Mouse (Mus musculus) telencephalon, adult 2 months (tissue): ENCODE data around the gene Opcml.

Source experiments
- DNase-seq: peaks from one replicate; pipeline ENCODE4 v3.0.0-alpha.2; 2011; ENCODE audit warnings: low read depth, low spot score

Opcml gene

DNA sequence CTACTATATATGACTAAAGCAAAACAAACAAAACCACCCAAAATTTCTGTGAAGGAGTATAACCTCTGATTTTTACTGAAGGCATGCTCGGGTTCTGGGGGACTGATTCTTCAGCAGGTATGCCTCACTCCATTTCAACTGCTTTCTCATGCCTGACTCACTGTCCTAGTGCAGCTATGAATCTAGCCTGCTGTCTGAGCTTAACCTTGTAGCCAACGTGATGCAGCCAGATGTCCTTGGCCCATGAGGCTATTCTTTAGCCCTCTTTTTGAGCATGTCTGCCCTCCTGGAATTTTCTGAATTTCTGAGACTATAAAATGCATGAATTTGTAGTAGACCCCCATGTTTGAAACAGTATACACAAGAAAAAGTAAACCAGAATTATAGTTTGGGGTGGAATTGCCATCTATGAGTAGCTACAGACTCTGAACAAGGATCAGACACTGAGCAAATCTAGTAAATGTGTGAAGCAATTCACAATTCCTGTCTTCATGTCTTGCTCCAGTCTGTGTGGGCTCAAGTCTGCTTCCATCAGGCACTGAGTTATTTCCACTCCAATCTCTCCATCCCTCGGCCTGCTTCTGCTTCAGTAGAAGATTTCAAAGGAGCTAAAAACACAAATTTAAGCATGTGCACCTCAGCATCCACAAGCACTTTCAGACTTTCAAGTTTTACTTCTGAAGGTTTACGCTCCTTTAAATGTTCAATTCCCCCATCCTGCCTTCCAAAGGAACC, 528.6 kb downstream of the Opcml start:
- no peak for DNase-seq

DNA sequence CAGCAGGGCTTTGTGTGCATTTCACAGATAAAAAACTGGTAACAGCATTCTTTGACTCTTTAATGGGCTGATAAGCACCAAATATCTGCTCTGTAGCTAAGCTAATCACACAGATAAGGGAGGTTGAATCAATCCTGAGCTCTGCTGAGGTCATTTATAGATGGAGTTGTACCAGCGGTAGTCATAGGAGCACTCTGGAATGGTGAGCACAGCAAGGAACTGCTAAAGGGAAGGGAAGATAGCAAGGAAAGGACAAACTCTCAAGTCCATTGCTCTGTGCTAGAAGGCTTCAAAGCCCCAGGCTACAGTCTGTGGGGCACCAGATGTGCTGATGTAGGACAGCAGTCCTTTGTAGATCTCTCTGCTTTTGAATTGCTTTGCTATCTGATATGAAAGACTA, 529.2 kb downstream of the Opcml start:
- DNase-seq, result no peak

DNA sequence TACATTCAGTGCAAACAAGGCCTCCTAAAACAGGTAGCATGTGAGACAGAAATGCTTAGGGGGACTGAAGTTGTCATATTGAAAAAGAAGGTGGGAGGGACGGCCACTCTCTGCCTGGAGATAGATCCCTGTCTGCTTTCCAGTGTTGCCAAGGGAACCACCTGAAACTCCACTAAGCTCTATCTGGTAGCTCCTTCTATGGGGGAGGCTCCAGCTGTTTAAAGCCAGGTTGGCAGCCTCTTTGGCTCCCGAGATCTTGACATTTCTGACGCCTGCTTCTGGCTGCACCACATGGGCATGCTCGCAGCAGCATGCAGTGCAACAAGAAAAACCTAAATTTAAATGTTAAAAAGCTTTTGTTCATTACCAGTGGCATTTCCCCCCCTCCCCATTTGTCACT, 537.4 kb downstream of the Opcml start:
- DNase-seq, result peak; percentile 51

DNA sequence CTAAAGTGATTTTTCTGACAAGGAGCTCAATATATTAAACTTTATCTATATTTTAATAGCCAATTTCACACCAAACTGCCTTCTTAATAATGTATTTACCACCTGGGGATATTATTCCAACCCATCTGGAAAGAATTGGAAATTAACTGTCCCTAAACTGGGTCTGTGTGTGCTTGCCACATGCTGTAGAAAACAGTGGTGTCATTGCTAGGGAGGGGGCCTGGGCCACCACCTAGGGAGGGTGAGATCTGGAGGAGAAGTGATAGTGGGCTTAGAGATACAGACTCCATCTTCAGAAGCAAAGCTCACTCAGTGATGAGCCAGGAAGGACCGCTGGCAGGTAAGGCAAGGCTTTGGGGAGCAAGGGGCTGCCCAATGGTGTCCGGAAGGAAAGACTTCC, 537.9 kb downstream of the Opcml start:
- DNase-seq, result no peak

DNA sequence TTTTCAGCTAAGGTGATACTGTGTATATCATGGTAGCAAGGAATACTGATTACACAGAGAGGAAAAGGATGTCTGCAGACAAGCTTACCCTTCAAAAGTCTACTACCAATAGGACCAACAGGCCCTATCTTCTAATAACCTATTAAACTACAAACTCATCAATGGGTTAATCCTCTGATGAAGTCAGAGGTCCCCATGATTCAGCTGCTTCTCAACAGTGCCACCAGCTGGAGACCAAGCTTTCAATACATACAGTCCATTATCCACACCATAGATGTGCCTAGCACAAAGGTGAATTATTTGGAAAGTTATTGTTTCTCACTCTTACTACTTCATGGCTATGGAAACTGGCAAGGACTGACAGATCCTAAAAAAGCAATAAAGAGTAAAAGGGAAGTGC, 538.9 kb downstream of the Opcml start:
- DNase-seq, result no peak

DNA sequence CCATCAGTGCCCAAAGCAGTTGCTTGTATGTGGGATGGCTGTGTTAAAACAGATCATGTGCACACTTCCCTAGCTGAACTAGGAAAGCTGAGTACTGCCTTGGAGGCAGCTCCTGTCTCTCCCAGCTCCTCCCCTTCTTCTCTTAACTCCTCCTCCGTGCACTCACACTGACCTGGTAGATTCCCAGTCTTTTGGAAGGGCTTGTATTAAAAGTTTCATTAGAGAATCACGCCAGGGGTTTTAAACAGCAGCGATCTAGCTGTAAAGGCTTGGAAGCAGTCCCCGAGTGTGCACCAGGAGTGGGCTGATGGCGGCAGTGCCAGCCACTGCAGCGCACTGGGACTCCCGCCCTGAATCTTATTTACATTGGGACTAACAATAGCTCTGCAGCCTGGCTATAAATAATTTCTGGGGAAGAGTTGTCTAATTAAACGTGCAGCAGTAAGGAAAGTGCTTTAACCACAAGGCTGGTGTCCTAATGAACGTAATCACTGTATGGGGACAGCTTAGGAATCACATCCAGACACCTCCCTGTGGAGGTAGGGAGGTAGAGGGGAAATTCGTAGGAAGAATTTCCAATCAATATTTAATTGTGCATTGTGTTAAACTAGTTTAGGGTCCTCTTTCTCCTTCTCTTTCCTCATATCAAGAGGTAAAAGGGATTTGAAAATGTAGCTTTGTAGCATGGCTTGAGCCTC, 546.1 kb downstream of the Opcml start:
- DNase-seq, result peak; percentile 69

DNA sequence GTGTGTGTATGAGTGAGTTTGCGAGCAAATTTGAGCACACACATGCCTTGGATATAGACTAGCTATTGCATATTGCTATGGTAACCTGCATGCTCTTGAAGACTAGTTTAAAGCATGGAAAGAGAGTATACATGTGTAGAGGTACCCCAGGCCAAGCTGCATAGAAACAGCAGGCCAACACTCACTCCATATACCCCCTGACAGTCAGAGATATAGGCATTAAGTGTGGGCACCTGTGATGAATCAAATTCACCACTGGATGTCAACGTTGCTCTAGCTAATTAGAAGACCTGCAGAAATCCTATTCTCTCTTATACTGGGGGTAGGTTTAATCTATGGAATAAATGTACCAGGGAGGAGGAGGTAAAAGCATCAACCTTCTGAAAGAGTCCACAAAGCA, 547.3 kb downstream of the Opcml start:
- DNase-seq, result no peak

DNA sequence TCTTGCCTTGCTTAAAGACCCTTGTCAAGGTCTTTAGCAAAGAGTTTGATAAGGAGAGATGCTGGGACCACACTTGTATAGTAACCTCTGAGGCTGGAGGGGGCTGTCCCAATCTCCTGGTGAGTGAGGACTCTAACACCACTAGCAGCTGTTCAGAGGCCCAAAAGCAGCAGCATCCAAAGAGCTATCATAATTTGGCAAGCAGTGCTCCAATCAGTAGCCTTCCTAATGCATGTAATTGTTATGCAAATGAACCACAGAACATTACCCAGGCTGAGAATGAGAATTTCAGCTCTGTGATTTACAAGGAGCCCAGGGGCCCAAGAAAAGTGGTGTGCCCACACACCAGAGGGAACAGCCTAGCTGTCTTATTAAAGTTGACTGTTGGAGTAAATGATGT, 564.4 kb downstream of the Opcml start:
- no peak for DNase-seq

DNA sequence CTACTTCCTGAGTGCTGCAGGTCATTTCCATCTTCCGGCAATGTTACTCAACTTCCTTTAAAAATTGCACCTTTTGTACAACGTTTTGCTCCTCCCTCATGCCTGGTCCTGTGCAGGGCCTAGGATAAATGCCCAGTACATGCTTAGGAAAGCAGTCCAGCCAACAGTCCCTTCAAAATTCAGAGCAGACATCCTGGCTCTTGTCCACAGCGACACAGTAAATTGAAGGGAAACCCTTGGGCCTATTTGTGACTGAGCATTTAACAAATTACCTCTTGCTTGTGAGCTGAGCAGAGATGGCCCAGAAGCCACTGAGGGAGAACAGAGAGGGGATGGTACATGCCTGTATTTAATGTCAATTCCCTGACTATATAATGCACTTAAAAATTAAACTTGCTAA, 567.4 kb downstream of the Opcml start:
- DNase-seq, result no peak

DNA sequence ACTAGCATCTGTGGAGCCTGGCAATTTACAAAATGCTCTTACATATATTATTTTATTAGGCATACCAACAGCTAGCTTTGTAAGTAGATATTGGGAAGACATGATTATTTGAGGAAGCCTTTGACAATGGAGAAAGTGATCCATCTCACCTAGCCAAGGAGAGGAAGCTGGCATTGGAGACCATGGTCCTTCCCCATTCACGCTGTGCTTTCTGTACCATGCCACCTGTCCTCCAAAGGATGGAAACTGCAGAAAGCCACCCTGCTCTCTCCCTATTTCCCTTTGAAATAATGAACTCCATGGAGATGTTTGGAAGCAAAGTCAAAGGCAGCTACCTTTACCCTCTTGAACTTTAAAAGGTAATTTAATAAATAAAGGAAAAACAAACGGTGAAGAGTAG, 570.1 kb downstream of the Opcml start:
- DNase-seq, result no peak

DNA sequence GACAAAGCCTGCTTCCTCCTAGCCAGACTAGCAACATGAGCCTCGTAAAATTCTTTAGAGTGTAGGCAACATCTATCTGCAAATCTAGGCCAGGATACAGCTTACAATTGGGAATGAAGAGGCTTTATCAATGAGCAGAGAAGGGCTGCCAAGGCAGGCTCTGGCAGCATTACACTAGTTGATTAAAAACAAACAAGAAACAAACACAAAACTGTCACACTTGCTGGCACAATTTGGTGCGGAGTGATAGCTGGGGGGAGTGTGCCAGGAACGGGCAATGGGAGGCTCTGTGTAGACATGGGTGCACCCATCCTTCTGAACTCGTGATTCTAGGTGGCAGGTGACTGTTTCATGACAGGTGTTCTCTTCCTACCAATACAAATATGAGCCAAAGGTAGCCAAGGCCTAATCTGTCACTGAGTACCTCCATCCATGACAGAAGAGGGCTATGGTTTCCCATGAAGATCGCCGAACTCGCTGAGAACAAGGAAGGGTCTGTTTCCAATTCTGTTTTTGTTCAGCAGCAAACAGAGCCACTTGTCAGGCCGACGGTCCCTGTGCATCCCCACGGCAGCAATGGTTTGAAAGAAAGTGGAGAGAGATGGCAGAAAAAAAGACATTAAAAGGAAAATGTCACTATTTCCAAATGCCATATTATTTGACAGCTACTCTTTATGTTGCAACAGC, 574.0 kb downstream of the Opcml start:
- peak; percentile 60 for DNase-seq

DNA sequence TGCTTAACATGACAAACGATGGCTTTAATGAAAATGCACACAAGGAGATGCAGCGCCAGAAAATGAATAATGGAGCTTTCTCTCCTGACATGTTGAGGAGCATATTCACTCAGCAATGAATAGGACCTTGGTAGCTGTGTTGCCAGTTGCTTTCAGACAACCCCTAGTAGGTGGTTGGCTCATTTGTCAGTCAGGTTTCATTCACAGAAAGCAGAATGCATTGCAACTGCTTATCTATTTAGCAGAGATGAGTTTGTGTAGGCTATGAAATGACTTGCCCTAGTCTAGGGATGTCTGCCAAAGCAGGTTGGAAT, 574.5 kb downstream of the Opcml start:
- DNase-seq, result no peak

DNA sequence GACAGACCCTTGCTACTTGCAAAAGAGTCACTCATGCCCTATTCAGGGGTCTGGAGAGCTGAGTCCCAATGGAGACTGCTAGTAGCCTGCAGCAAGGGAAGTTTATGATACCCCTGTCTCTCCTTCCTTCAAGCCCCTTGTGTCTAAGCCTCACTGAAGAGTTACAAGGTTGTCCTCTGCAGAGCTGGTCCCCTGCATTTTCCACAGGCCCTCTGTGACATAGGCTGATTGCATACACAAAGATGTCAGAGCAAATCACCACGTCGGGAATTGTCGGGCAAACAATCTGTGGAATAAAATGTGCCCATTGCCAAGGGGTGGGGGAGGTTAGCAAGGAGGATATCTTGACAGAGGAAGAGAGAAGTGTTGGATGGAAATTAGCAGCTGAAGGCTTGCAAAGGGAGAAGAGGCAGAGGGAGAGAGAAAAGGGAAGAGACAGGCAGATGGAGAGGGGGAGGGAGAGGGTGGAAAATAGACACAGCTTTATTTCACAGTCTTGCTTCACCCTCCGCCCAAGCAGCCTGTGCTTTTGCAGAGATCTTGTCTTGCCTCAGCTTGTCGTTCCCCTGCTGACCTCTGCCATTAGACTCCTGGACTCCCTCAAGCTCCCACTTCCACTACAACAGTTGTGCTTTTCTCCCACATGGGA, 596.1 kb downstream of the Opcml start:
- peak; percentile 94 for DNase-seq

DNA sequence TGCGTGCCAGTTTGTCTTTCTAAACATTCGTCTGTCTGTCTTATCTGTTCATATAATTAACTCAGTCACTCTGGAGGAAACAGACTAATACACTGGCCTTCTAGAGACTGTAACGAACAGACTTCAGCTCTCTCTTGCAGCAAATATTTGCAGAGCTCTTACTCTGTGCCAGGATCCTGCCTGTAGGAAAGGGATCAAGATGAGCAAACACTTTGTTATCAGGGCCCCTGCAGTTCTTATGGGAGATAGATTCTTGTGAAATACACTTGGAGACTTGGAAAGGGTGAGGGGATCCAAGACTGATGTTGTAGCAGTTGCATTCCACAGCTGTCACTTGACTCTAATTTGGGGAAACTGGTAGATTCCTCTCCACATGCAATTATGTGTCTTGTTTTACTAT, 604.6 kb downstream of the Opcml start:
- no peak for DNase-seq

DNA sequence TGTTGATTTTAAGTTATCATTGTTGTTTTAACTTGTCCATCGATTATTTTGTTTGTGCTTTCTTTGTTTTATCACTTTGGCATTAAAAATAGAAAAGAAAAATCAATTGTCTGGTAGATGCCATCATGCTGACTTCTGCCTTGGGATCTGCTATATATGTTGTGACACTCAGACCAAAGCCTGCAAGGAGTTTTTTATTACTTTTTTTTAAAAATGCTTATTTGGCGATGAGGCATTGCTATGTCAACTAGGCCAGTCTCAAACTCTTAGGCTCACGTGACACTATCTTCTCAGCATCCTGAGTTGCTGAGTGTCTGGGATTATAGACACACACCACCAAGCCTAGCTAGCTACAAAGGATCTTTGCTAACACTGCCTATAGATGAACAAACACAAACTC, 605.1 kb downstream of the Opcml start:
- no peak for DNase-seq

DNA sequence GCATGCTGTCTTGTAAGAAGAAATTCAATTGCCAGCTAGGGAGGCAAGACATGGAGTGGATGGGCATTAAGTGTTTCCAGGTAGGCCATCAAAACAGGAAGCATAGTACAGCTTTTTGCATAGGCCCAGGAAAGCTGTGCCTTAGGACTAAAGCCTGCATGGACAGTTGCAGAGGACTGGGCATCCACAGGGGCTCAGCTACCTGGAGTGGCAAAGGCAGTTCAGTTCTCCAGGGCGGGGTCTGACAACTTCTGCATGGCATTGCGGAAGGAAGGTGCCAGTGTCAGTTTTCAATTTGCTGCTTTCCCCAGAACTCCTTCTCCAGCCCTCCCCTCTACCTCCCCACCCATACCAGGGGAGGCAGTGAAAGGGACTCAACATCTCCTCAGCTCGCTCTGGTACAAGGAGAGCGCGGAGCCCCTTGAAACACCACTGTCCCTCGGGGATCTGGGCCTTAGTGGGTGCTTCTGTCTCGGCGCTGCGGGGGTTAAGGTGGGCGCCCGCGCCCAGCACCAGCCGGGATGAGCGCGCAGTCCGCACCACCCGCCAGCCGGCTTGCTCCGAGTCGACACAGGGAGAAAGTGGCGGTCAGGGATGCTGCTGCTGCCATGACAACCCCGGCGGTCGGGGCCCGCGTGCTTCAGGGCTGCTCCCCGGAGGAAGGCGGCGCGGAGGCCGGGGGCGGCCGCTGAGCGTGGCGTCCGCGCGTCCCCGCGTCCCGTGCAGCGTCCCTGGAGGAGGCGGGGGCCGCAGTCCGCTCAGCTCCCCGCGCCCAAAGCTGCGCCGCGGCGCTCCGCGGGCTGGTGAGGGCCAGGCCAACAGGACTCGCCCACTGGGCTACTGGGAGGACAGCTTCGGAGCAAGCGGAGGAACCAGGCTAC, 612.4 kb downstream of the Opcml start:
- DNase-seq, result no peak

DNA sequence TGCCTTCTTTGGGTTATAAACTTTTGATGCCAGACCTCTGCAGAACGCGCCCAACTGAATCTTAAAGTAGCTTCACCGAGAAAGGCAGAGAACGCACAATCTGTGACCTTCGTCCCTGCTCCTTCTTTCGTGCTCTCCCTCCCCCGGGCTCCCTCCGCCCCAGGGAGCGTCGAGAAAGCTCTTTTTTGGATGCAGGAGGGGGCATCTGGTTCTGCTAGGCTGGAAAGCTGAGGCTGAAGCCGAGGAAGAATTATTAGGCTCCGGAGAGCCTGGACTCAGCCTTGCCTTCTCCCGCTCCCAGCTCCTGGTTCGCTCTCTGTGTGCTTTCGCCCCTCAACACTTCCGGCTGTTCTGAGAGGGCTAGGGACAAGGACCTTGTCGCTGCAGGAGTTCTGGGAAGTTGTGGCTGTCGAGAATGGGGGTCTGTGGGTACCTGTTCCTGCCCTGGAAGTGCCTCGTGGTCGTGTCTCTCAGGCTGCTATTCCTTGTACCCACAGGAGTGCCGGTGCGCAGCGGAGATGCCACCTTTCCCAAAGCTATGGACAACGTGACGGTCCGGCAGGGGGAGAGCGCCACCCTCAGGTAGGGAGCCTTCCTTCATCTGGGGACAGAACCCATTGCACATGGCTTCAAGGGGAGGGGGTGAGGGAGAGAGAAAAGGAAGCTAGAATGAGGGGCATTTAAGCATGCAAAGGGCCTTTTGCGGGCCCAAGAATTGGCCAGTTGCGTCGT, 613.4 kb downstream of the Opcml start:
- DNase-seq, result peak; percentile 68

DNA sequence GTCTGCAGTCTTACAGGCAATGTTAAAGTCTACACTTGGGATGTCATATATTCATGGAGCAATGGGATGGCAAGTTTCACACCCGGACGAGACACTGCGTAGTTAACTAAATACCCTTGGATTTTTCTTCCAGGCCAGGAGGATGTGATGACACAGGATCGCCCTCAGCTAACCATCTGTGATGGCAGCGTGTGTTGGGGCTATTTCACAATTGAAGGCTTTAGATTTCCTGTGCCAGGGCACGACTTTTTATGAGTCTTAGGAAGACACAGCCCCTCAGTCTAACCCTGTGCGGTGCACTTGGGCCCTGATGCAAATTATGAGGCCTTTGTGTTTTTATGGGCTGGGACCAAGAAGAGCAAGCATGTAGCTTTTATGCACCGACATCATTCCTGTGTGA, 614.0 kb downstream of the Opcml start:
- no peak for DNase-seq

DNA sequence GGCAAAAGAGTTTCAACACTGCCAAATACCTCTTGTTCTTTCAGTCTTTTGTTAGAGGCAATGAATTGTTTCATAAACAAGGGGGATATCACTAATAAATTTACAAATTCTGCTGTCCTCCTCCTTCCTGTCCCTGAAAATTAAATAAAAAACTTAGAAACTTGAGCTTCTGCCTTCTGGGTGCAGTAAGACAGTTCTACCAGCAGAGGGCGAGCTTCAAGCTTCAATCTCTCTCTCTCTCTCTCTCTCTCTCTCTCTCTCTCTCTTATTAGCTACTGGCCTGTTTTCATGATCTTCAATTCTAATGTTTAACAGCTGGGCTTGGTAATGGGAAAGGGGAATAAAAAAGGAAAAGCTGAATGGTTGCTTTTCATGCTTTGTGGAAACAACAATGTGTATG, 615.2 kb downstream of the Opcml start:
- peak; percentile 62 for DNase-seq

DNA sequence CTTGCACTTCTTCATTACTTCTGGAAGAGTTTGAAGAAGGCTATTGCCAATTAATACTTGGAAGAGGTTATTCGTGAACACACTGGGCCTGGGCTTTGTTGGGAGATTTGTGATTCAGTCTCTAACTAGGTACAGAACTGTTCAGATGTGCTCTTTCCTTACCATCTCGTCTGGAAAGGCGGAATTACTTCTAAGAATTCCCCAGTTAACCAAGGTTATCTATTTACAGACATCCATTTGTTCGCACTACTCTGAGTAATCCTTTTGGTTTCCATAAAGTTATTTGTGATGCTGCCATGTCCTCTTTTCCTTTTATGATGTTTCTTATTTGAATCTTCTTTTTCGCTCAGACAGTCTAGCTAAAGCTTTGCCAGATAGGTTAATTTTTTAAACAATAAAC, 630.2 kb downstream of the Opcml start:
- DNase-seq, result no peak

DNA sequence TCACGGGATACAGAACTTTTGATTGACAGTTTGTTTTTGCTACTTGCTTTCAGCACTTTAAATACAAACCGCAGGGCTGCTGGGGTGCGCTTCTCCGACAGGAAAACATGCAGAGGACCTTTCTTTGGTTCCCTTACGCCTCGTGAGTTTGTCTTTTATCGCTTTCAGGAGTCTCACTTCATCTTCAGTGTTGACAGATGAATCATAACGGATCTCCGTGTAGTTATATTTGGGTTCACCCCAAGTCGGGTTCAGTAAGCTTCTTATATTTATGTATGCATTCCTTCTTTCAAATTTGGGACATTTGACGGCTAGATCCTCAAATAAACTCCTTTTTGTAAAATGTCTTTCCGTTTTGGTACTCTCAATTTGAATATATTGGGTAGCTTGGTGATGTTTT, 632.8 kb downstream of the Opcml start:
- DNase-seq, result peak; percentile 76
